Mouse (Mus musculus) ES-Bruce4 (cell line): ENCODE results near the gene Dot1l.

Experiments
- CTCF ChIP-seq: IDR thresholded peaks from one replicate; pipeline ENCODE4 v1.8.1; 2011; ENCODE audit warnings: low read depth, low read length
- EP300 ChIP-seq: IDR thresholded peaks from 2 replicates; pipeline ENCODE4 v1.6.1; 2011; ENCODE audit warnings: low read depth, low read length; ENCODE audit not compliant: insufficient read depth
- POLR2A ChIP-seq: IDR thresholded peaks from one replicate; pipeline ENCODE4 v1.8.1; 2011; ENCODE audit warnings: low read length; ENCODE audit not compliant: insufficient read depth

GRCm38 (mm10) chr10:80755291-80756015 lies 447 bp downstream of the Dot1l start:
- TF ChIP-seq EP300 (no peak), CTCF (no peak), POLR2A (no peak)
